Mouse (Mus musculus): ENCODE data around the gene Gm4846. TPM values are rescaled to one million over a fixed set of nuclear protein-coding genes. Genes with fewer than 3 reads are reported as not detected.

Gene Gm4846
- polyA plus RNA-seq, 1 experiment from 2014 or later, result not detected

Other genes with a start within 250 kb of the Gm4846 start
- gene Ildr2, start 243.4 kb downstream of the Gm4846 start, polyA plus RNA-seq (2015; fragmentation: Nextera tagmentation; extraction: Ambion mirVana), result 5.3 and 6.5 TPM in 2 replicates
- gene Tada1, start 118.5 kb downstream of the Gm4846 start, polyA plus RNA-seq (2015; fragmentation: Nextera tagmentation; extraction: Ambion mirVana), result 79.8 and 83.0 TPM in 2 replicates
- gene Pogk, start 87.7 kb downstream of the Gm4846 start, polyA plus RNA-seq (2015; fragmentation: Nextera tagmentation; extraction: Ambion mirVana), result 41.1 and 45.5 TPM in 2 replicates
- gene Gm4847, start 150.1 kb upstream of the Gm4846 start, polyA plus RNA-seq (2015; fragmentation: Nextera tagmentation; extraction: Ambion mirVana), result not detected in 2 replicates
- gene Fmo9, start 184.3 kb upstream of the Gm4846 start, polyA plus RNA-seq (2015; fragmentation: Nextera tagmentation; extraction: Ambion mirVana), result not detected in 2 replicates

All from midbrain, embryonic 13.5 days (tissue).